Mouse (Mus musculus) forebrain, embryonic 11.5 days (tissue): Measurements from ENCODE around the gene Sprn. TPM values are rescaled to one million over a fixed set of nuclear protein-coding genes. Genes with fewer than 3 reads are reported as not detected.

Experiments
- ATAC-seq: fragments of 200-750 bp; cut with Nextera tagmentation; replicated peaks from 2 replicates; pipeline ENCODE4 v1.8.0; 2017; ENCODE audit warnings: moderate TSS enrichment; ENCODE audit not compliant: low FRiP score
- DNase-seq: peaks from one replicate; pipeline ENCODE4 v3.0.0-alpha.2; 2017; ENCODE audit warnings: low spot score
- H3K27ac ChIP-seq: fragments of 300-500 bp; sonication (generic); 2 replicates; pipeline ENCODE4 v1.5.1; 2014; ENCODE audit warnings: low read depth, low read length
- H3K27me3 ChIP-seq: fragments of 300-500 bp; sonication (generic); 2 replicates; pipeline ENCODE4 v1.6.1; 2014; ENCODE audit warnings: mild to moderate bottlenecking, low read length, mixed read lengths; ENCODE audit not compliant: control insufficient read depth, insufficient read depth
- H3K36me3 ChIP-seq: fragments of 300-500 bp; sonication (generic); 2 replicates; pipeline ENCODE4 v1.6.1; 2014; ENCODE audit warnings: mild to moderate bottlenecking, low read length, moderate library complexity, mixed read lengths; ENCODE audit not compliant: control insufficient read depth, insufficient read depth
- H3K4me1 ChIP-seq: fragments of 300-500 bp; sonication (generic); replicated peaks from 2 replicates; pipeline ENCODE4 v1.6.1; 2014; ENCODE audit warnings: low read length, mixed read lengths; ENCODE audit not compliant: control insufficient read depth, insufficient read depth
- H3K4me2 ChIP-seq: fragments of 300-500 bp; sonication (generic); 2 replicates; pipeline ENCODE4 v1.6.1; 2014; ENCODE audit warnings: low read depth, mild to moderate bottlenecking, low read length, moderate library complexity, mixed read lengths; ENCODE audit not compliant: severe bottlenecking
- H3K4me3 ChIP-seq: fragments of 300-500 bp; sonication (generic); 2 replicates; pipeline ENCODE4 v1.5.1; 2014; ENCODE audit warnings: low read depth, low read length
- H3K9ac ChIP-seq: fragments of 300-500 bp; sonication (generic); 2 replicates; pipeline ENCODE4 v1.6.1; 2014; ENCODE audit warnings: low read length
- H3K9me3 ChIP-seq: fragments of 300-500 bp; sonication (generic); 2 replicates; pipeline ENCODE4 v1.6.1; 2016; ENCODE audit warnings: low read length, mixed read lengths; ENCODE audit not compliant: control insufficient read depth
- WGBS: fragments of 180-500 bp; shearing (Covaris S2); extraction: QIAGEN DNeasy Blood & Tissue Kit; methylation state at CpG from one replicate; pipeline ENCODE4 v1.1.7; 2014; 5-methylcytosine and 5-hydroxymethylcytosine counted together
- polyA plus RNA-seq: library from polyadenylated mRNA; unstranded; fragments of >200 nt; fragmentation: Nextera tagmentation; extraction: Ambion mirVana; gene quantifications from 2 replicates; pipeline ENCODE4 v1.2.1, GENCODE M21; 2014

The Sprn gene
- polyA plus RNA-seq, 1 experiment from 2014 or later: 0.68 TPM

DNA sequence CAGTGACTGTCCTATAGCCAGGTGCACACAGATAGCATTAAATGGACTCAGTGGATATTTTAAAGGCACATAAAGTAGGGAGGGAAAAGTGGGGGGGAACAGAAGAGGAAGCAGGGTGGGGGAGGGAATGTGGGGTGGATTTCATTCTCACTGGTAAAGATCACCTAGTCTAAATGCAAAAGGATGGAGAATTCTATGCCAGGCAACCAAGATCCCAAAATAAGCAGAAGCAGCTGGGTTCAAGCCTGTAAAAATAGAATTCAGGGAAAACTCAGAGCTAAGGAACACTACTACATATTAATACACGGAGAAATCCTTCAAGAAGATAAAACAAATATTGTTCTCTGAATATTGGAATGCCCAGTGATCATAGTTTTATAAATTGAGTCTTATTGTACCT is 13.3 kb upstream of the Sprn start:
- no peak overlapping the region for H3K4me2 ChIP-seq
- no peak overlapping the region for H3K9ac ChIP-seq
- no peak overlapping the region for H3K27ac ChIP-seq
- no peaks in the 10 kb centered on the region for H3K36me3 ChIP-seq
- no peaks in the 10 kb centered on the region for H3K9me3 ChIP-seq
- H3K4me3 ChIP-seq: no peak overlapping the region
- DNase-seq: no peak
- no peaks in the 10 kb centered on the region for H3K4me1 ChIP-seq
- no peaks in the 10 kb centered on the region for H3K27me3 ChIP-seq
- no peak for ATAC-seq
- 65% methylated on average over 1 of the region's 1 CpGs for WGBS

GRCm38 (mm10) chr7:140164664-140165063 is 10.0 kb upstream of the Sprn start, which contains the start of gene Olfr522:
Gene Olfr522, minus strand, starts transcription at chr7:140164764.
- Histone ChIP-seq H3K9me3 (no peaks in the 10 kb centered on the region), H3K27me3 (no peaks in the 10 kb centered on the region), H3K27ac (no peak within 1 kb of the TSS), H3K4me2 (no peak within 1 kb of the TSS), H3K36me3 (no peaks in the 10 kb centered on the region), H3K9ac (no peak within 1 kb of the TSS), H3K4me3 (no peak within 1 kb of the TSS), H3K4me1 (no peaks in the 10 kb centered on the region)
- ATAC-seq (no peak), DNase-seq (no peak)
- 75% methylated on average over 7 of the region's 7 CpGs for WGBS

DNA sequence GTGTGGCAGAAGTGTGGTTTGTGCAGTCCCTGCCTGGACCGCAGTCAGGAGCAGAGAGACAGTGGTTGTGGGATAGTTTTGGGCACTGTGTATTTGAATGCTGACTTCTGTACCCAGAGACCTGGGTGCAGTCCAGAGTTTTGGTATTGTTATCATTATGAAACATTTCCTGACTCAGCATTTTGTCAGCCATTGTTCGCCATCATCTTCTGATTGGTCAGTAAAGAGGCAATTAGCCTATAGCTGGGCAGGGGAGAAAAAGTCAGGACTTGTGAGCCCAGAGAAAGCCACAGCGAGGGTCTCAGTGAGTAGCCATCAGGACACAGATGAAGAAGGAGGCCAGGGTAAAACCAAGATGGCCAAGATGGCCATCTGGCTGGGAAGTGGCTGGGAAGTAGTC is 5.7 kb upstream of the Sprn start:
- Histone ChIP-seq H3K4me3 (no peak overlapping the region), H3K9ac (no peak overlapping the region)
- no peak for DNase-seq

GRCm38 (mm10) chr7:140153829-140154217 is 854 bp downstream of the Sprn start:
- Histone ChIP-seq H3K4me1 (peaks cover 9% of the 10 kb centered on the region), H3K27ac (no peak overlapping the region), H3K9me3 (no peaks in the 10 kb centered on the region), H3K9ac (peak overlapping the region; percentile 55; the same call in 1 of the 2 replicates), H3K27me3 (peaks cover 21% of the 10 kb centered on the region), H3K36me3 (no peaks in the 10 kb centered on the region), H3K4me2 (peak overlapping the region; percentile 54), H3K4me3 (peak overlapping the region; percentile 27; the same call in 1 of the 2 replicates)
- WGBS: 15% methylated on average over 4 of the region's 4 CpGs
- DNase-seq (no peak), ATAC-seq (no peak)

More for the DNA sequence above, 5.7 kb upstream of the Sprn start:
- Histone ChIP-seq H3K4me2 (no peak overlapping the region), H3K36me3 (no peaks in the 10 kb centered on the region), H3K4me1 (no peaks in the 10 kb centered on the region), H3K27ac (no peak overlapping the region), H3K27me3 (no peaks in the 10 kb centered on the region), H3K9me3 (no peaks in the 10 kb centered on the region)
- ATAC-seq: no peak
- 85% methylated on average over 3 of the region's 3 CpGs for whole genome bisulfite sequencing

DNA sequence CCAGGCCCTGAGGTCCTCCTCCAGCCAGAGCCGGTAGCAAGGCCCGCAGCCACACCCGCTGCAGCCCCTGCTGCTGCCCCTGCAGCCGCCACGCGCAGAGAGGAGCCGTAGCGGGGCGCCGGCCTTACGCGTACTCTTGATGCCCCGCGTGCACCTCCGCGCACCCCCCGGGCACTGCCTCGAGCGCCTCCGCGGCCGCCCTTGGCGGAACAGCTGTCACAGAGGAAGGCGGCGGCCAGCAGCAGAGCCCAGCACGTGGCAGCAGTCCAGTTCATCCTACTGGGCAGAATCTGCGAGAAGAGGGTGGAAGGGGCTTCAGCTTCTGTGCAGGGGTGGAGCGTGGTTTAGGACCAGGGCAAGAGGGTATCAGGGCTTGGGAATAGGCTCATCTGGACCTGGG is 1.3 kb downstream of the Sprn start:
- DNase-seq: peak; percentile 67
- H3K9ac ChIP-seq: 0 out of 2 replicates have a peak overlapping the region, but pooled peaks have one; percentile 23
- H3K36me3 ChIP-seq: no peaks in the 10 kb centered on the region
- peak overlapping the region; percentile 14; the same call in 1 of the 2 replicates for H3K4me3 ChIP-seq
- no peak overlapping the region for H3K27ac ChIP-seq
- H3K27me3 ChIP-seq: peaks cover 21% of the 10 kb centered on the region
- no peaks in the 10 kb centered on the region for H3K9me3 ChIP-seq
- peaks cover 9% of the 10 kb centered on the region for H3K4me1 ChIP-seq
- peak overlapping the region; percentile 44 for H3K4me2 ChIP-seq
- 2% methylated on average over 28 of the region's 28 CpGs for WGBS
- peak; percentile 46 for ATAC-seq

GRCm38 (mm10) chr7:140144550-140144949 is 10.1 kb downstream of the Sprn start:
- no peaks in the 10 kb centered on the region for H3K36me3 ChIP-seq
- H3K27ac ChIP-seq: no peak overlapping the region
- H3K27me3 ChIP-seq: no peaks in the 10 kb centered on the region
- ATAC-seq: no peak
- no peaks in the 10 kb centered on the region for H3K4me1 ChIP-seq
- no peak overlapping the region for H3K4me3 ChIP-seq
- WGBS: 88% methylated on average over 4 of the region's 4 CpGs
- no peak overlapping the region for H3K4me2 ChIP-seq
- no peak overlapping the region for H3K9ac ChIP-seq
- no peak for DNase-seq
- H3K9me3 ChIP-seq: no peaks in the 10 kb centered on the region

GRCm38 (mm10) chr7:140141350-140141749 is 13.3 kb downstream of the Sprn start:
- peak; percentile 68 for DNase-seq
- WGBS: 8% methylated on average over 14 of the region's 14 CpGs
- Histone ChIP-seq H3K27ac (no peak overlapping the region), H3K4me1 (0 out of 2 replicates have a peak, but pooled peaks cover 2% of the 10 kb centered on the region), H3K27me3 (no peaks in the 10 kb centered on the region), H3K4me3 (no peak overlapping the region), H3K9me3 (no peaks in the 10 kb centered on the region), H3K36me3 (no peaks in the 10 kb centered on the region), H3K9ac (no peak overlapping the region), H3K4me2 (no peak overlapping the region)
- ATAC-seq: 0 out of 2 replicates have a peak, but pooled peaks have one; percentile 22

DNA sequence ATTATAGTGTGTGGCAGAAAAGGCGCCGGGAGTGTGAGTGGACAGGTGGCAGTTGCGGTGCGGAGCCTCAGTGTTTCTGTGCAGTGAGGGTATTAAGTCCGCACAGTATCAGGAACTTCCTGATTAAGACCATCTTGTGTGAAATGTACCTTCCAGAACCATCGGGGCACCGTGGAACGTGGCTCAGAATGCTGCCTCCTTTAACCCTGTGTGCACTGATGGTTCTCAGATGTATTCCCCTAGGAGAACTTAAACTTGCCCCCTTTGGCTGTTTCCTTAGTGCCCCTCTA is 16.7 kb downstream of the Sprn start:
- DNase-seq: no peak

More for the DNA sequence above, 16.7 kb downstream of the Sprn start:
- 1% methylated on average over 8 of the region's 8 CpGs for WGBS
- H3K4me2 ChIP-seq: peak overlapping the region; percentile 85
- no peaks in the 10 kb centered on the region for H3K36me3 ChIP-seq
- H3K9me3 ChIP-seq: no peaks in the 10 kb centered on the region
- H3K9ac ChIP-seq: peak overlapping the region; percentile 96
- H3K27ac ChIP-seq: no peak overlapping the region
- H3K27me3 ChIP-seq: no peaks in the 10 kb centered on the region
- no peak for ATAC-seq
- 0 out of 2 replicates have a peak, but pooled peaks cover 2% of the 10 kb centered on the region for H3K4me1 ChIP-seq
- peak overlapping the region; percentile 72 for H3K4me3 ChIP-seq
